Mouse (Mus musculus) midbrain, embryonic 13.5 days (tissue): ENCODE data around the gene Rfx8. TPM values are rescaled to one million over a fixed set of nuclear protein-coding genes. Genes with fewer than 3 reads are reported as not detected.

Source experiments
- ATAC-seq: fragments of 200-750 bp; cut with Nextera tagmentation; 2 replicates; pipeline ENCODE4 v1.8.0; 2017; ENCODE audit warnings: mild to moderate bottlenecking, moderate TSS enrichment, moderate library complexity
- H3K27ac ChIP-seq: fragments of 300-500 bp; sonication (generic); 2 replicates; pipeline ENCODE4 v1.5.1; 2015; ENCODE audit warnings: inconsistent platforms, mild to moderate bottlenecking, moderate library complexity
- H3K27me3 ChIP-seq: fragments of 300-500 bp; sonication (generic); 2 replicates; pipeline ENCODE4 v1.6.1; 2015; ENCODE audit warnings: mild to moderate bottlenecking, inconsistent platforms
- H3K36me3 ChIP-seq: fragments of 300-500 bp; sonication (generic); 2 replicates; pipeline ENCODE4 v1.6.1; 2015; ENCODE audit warnings: mild to moderate bottlenecking, inconsistent platforms
- H3K4me1 ChIP-seq: fragments of 300-500 bp; sonication (generic); replicated peaks from 2 replicates; pipeline ENCODE4 v1.6.1; 2015; ENCODE audit warnings: inconsistent platforms
- H3K4me2 ChIP-seq: fragments of 300-500 bp; sonication (generic); replicated peaks from 2 replicates; pipeline ENCODE4 v1.6.1; 2015; ENCODE audit warnings: moderate library complexity, mild to moderate bottlenecking, inconsistent platforms
- H3K4me3 ChIP-seq: fragments of 300-500 bp; sonication (generic); replicated peaks from 2 replicates; pipeline ENCODE4 v1.5.1; 2015; ENCODE audit warnings: mild to moderate bottlenecking, inconsistent platforms
- H3K9ac ChIP-seq: fragments of 300-500 bp; sonication (generic); replicated peaks from 2 replicates; pipeline ENCODE4 v1.6.1; 2015; ENCODE audit warnings: mild to moderate bottlenecking, inconsistent platforms
- H3K9me3 ChIP-seq: fragments of 300-500 bp; sonication (generic); 2 replicates; pipeline ENCODE4 v1.6.1; 2016; ENCODE audit warnings: mild to moderate bottlenecking, inconsistent platforms
- WGBS: fragments of 180-500 bp; shearing (Covaris S2); methylation state at CpG from one replicate; pipeline ENCODE4 v1.1.7; 2015; 5-methylcytosine and 5-hydroxymethylcytosine counted together
- polyA plus RNA-seq: library from polyadenylated mRNA; unstranded; fragments of >200 nt; fragmentation: Nextera tagmentation; extraction: Ambion mirVana; gene quantifications from 2 replicates; pipeline ENCODE4 v1.2.1, GENCODE M21; 2015

Rfx8 gene
- polyA plus RNA-seq, 1 experiment from 2014 or later = 0.28 TPM

DNA sequence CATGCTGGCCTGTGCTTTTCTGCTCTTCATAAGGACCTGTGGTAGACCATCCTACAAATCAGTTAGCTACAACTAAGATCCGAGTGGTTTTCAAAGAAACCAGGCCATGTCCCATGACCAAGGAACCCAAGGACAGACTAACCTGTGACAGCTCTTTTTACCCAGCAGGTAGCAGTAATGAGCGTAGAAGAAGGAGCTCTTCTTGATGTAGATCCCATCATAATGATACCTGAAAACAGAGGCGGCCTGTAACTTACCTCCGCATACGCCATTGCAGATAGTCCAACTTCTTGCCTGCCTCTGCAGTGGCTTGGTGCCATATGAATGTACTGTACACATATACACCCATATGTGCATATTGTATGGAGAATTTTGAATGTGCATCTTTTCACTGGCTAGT lies 10.8 kb downstream of the Rfx8 start:
- Histone ChIP-seq H3K9me3 (no peaks in the 10 kb centered on the region), H3K4me1 (no peaks in the 10 kb centered on the region), H3K27ac (no peak overlapping the region), H3K4me2 (no peak overlapping the region), H3K27me3 (no peaks in the 10 kb centered on the region), H3K4me3 (no peak overlapping the region), H3K36me3 (no peaks in the 10 kb centered on the region), H3K9ac (no peak overlapping the region)
- ATAC-seq = no peak
- 93% methylated on average over 5 of the region's 5 CpGs for WGBS

DNA sequence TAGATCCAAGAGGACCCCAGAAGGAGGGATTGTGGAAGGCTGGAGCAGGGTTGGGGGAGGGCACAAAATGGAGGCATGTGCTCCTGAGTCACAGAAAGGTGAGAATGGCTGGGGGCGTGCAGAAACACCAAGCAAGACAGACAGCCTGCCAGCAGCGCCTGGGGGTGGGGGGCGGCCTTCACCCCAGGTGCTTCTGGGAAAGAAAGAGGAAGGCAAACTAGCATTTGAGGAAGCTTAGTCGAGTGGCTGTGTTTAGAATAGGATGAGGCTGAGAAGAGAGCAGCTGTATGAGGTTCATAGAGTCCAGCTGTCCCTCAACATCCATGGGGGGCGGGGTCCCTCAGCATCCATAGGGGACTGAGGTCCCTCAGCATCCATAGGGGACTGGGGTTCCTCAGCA lies 12.0 kb downstream of the Rfx8 start:
- 93% methylated on average over 5 of the region's 5 CpGs for WGBS
- no peaks in the 10 kb centered on the region for H3K27me3 ChIP-seq
- no peak for ATAC-seq

GRCm38 (mm10) chr1:39702216-39703046 lies 18.4 kb downstream of the Rfx8 start:
- H3K27me3 ChIP-seq = no peaks in the 10 kb centered on the region
- H3K4me3 ChIP-seq = no peak overlapping the region
- H3K27ac ChIP-seq = no peak overlapping the region
- no peak overlapping the region for H3K4me2 ChIP-seq
- no peak overlapping the region for H3K9ac ChIP-seq
- no peaks in the 10 kb centered on the region for H3K9me3 ChIP-seq
- ATAC-seq = peak; percentile 25; the same call in 1 of the 2 replicates
- WGBS = 25% methylated on average over 18 of the region's 18 CpGs
- H3K4me1 ChIP-seq = peaks cover 35% of the 10 kb centered on the region
- no peaks in the 10 kb centered on the region for H3K36me3 ChIP-seq

More for the DNA sequence above, 12.0 kb downstream of the Rfx8 start:
- H3K4me1 ChIP-seq = no peaks in the 10 kb centered on the region
- no peak overlapping the region for H3K27ac ChIP-seq
- H3K9me3 ChIP-seq = no peaks in the 10 kb centered on the region
- H3K9ac ChIP-seq = no peak overlapping the region
- no peaks in the 10 kb centered on the region for H3K36me3 ChIP-seq
- no peak overlapping the region for H3K4me2 ChIP-seq
- H3K4me3 ChIP-seq = no peak overlapping the region

GRCm38 (mm10) chr1:39701274-39701602 lies 19.6 kb downstream of the Rfx8 start:
- ATAC-seq = peak; percentile 86
- no peaks in the 10 kb centered on the region for H3K27me3 ChIP-seq
- H3K9ac ChIP-seq = peak overlapping the region; percentile 15
- under 1% methylated on average over 9 of the region's 9 CpGs for WGBS
- peak overlapping the region; percentile 63 for H3K27ac ChIP-seq
- peaks cover 35% of the 10 kb centered on the region for H3K4me1 ChIP-seq
- H3K9me3 ChIP-seq = no peaks in the 10 kb centered on the region
- no peaks in the 10 kb centered on the region for H3K36me3 ChIP-seq
- H3K4me2 ChIP-seq = peak overlapping the region; percentile 29
- H3K4me3 ChIP-seq = no peak overlapping the region

- no peak overlapping the region for H3K4me3 ChIP-seq
- H3K4me1 ChIP-seq = peaks cover 35% of the 10 kb centered on the region
- H3K4me2 ChIP-seq = peak overlapping the region; percentile 29
- H3K27ac ChIP-seq = peak overlapping the region; percentile 63
- H3K9ac ChIP-seq = peak overlapping the region; percentile 15
- 0 out of 2 replicates have a peak, but pooled peaks have one; percentile 21 for ATAC-seq
- H3K27me3 ChIP-seq = no peaks in the 10 kb centered on the region
- H3K36me3 ChIP-seq = no peaks in the 10 kb centered on the region
- no peaks in the 10 kb centered on the region for H3K9me3 ChIP-seq
- WGBS = 10% methylated on average over 7 of the region's 7 CpGs
Observed at GRCm38 (mm10) chr1:39700599-39701273, 20.1 kb downstream of the Rfx8 start.

DNA sequence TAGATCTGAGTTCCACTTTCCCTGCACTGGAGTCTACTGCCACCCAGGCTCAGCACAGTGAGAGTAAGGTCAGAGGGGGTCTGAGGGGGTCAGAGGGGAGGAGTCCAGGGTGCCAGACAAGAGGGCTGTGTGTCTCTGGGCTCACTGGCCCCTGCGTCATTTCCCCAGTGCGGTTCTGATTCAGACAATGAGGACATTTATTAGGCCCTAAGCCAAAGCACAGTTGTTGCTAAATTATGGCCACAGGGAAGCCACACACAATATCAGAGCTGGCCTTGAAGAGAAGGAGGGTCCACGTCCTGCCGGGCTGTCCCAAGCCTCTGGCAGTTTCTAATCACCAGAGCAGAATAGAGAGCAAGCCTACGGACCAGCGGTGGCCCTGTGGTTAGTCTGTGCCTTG lies 22.3 kb downstream of the Rfx8 start:
- no peaks in the 10 kb centered on the region for H3K36me3 ChIP-seq
- no peaks in the 10 kb centered on the region for H3K27me3 ChIP-seq
- H3K9ac ChIP-seq = no peak overlapping the region
- H3K4me1 ChIP-seq = peaks cover 43% of the 10 kb centered on the region
- 38% methylated on average over 6 of the region's 6 CpGs for WGBS
- no peak overlapping the region for H3K27ac ChIP-seq
- no peaks in the 10 kb centered on the region for H3K9me3 ChIP-seq
- ATAC-seq = no peak
- H3K4me3 ChIP-seq = no peak overlapping the region
- no peak overlapping the region for H3K4me2 ChIP-seq

GRCm38 (mm10) chr1:39695198-39695597 lies 25.6 kb downstream of the Rfx8 start:
- Histone ChIP-seq H3K4me1 (peaks cover 11% of the 10 kb centered on the region; the same call in 1 of the 2 replicates), H3K9ac (no peak overlapping the region), H3K4me2 (no peak overlapping the region), H3K4me3 (no peak overlapping the region), H3K36me3 (no peaks in the 10 kb centered on the region), H3K9me3 (no peaks in the 10 kb centered on the region), H3K27ac (no peak overlapping the region), H3K27me3 (no peaks in the 10 kb centered on the region)
- 37% methylated on average over 4 of the region's 4 CpGs for WGBS
- ATAC-seq = no peak

- Histone ChIP-seq H3K36me3 (no peaks in the 10 kb centered on the region), H3K27ac (no peak overlapping the region), H3K9me3 (no peaks in the 10 kb centered on the region), H3K9ac (no peak overlapping the region), H3K4me1 (peaks cover 11% of the 10 kb centered on the region; the same call in 1 of the 2 replicates), H3K4me2 (no peak overlapping the region), H3K4me3 (no peak overlapping the region), H3K27me3 (no peaks in the 10 kb centered on the region)
- ATAC-seq = no peak
- WGBS = 41% methylated on average over 7 of the region's 7 CpGs
Observed at GRCm38 (mm10) chr1:39694756-39695155, 26.0 kb downstream of the Rfx8 start.

DNA sequence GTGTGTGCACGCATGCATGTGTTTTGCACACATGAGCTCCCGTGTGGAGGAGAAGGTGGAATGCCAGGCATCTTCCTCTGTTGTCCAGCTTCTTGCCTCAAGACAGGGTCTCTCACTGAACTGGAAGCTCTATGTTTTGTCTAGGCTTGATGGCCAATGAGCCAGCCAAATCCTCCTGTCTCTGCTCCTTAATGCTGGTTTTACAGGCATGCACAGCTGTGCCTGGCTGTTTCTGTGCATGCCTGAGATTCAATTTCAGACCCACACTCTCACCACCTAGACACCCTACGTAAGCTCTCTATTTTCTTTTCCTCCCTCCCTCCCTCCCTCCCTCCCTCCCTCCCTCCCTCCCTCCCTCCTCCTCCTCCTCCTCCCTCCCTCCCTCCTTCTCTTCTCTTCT lies 28.8 kb downstream of the Rfx8 start:
- no peaks in the 10 kb centered on the region for H3K36me3 ChIP-seq
- H3K4me1 ChIP-seq = peaks cover 8% of the 10 kb centered on the region; the same call in 1 of the 2 replicates
- WGBS = 75% methylated on average over 3 of the region's 3 CpGs
- no peak overlapping the region for H3K9ac ChIP-seq
- no peaks in the 10 kb centered on the region for H3K9me3 ChIP-seq
- no peak overlapping the region for H3K4me3 ChIP-seq
- no peak overlapping the region for H3K4me2 ChIP-seq
- no peak overlapping the region for H3K27ac ChIP-seq
- ATAC-seq = no peak
- no peaks in the 10 kb centered on the region for H3K27me3 ChIP-seq

DNA sequence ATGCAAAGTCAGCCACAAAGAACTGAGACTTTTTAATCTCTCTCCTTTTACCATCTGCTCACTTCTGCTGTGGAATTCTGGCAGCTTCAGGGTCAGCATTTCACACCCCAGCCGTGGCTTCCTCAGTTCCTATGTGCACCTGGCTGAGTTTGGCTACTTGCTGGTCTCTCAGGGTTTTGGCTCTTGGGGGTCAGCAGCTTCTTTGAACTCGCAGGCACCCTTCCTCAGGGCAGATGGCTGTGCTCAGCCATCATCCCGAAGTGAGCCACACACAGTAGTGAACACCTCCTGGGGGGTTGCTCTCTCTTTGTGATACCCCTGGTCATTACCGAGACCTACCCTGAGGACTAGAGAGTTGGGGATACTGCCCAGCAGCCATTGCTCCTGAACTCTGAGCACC lies 29.7 kb downstream of the Rfx8 start:
- H3K4me2 ChIP-seq = no peak overlapping the region
- H3K27me3 ChIP-seq = no peaks in the 10 kb centered on the region
- peaks cover 11% of the 10 kb centered on the region; the same call in 1 of the 2 replicates for H3K4me1 ChIP-seq
- H3K9me3 ChIP-seq = no peaks in the 10 kb centered on the region
- no peak overlapping the region for H3K27ac ChIP-seq
- no peaks in the 10 kb centered on the region for H3K36me3 ChIP-seq
- no peak overlapping the region for H3K9ac ChIP-seq
- 52% methylated on average over 4 of the region's 4 CpGs for WGBS
- ATAC-seq = no peak
- H3K4me3 ChIP-seq = no peak overlapping the region

- Histone ChIP-seq H3K4me3 (no peak overlapping the region), H3K27me3 (no peaks in the 10 kb centered on the region), H3K27ac (no peak overlapping the region), H3K9me3 (no peaks in the 10 kb centered on the region), H3K4me2 (no peak overlapping the region), H3K9ac (no peak overlapping the region), H3K4me1 (0 out of 2 replicates have a peak, but pooled peaks cover 4% of the 10 kb centered on the region), H3K36me3 (no peaks in the 10 kb centered on the region)
- no peak for ATAC-seq
- 83% methylated on average over 6 of the region's 6 CpGs for WGBS
Observed at GRCm38 (mm10) chr1:39688573-39688972, 32.2 kb downstream of the Rfx8 start.

DNA sequence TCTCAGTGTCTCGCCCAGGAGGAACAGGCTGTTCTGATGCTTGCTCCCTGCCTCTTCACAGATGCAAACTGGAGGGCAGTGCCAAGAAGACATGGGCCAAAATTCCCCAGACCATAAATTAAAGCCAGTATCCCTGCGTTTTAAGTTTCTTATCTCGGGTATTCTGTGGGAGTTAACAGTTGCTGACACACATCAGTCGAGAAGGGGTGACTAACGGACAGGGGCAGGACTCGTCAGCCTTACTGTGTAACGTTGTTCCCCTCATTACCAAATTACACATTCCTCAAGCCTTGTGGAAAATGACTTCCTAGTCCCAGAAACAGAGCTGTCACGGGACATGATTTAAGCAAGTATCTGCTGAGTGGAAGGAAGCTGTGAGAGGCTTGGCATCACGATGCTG lies 33.5 kb downstream of the Rfx8 start:
- Histone ChIP-seq H3K27me3 (no peaks in the 10 kb centered on the region), H3K4me3 (no peak overlapping the region), H3K36me3 (no peaks in the 10 kb centered on the region), H3K4me2 (no peak overlapping the region), H3K9me3 (no peaks in the 10 kb centered on the region), H3K27ac (no peak overlapping the region), H3K9ac (no peak overlapping the region), H3K4me1 (0 out of 2 replicates have a peak, but pooled peaks cover 4% of the 10 kb centered on the region)
- 83% methylated on average over 9 of the region's 9 CpGs for WGBS
- no peak for ATAC-seq
